ENCODE assay signal across 11 mouse cellular contexts in the genomic region with DNA sequence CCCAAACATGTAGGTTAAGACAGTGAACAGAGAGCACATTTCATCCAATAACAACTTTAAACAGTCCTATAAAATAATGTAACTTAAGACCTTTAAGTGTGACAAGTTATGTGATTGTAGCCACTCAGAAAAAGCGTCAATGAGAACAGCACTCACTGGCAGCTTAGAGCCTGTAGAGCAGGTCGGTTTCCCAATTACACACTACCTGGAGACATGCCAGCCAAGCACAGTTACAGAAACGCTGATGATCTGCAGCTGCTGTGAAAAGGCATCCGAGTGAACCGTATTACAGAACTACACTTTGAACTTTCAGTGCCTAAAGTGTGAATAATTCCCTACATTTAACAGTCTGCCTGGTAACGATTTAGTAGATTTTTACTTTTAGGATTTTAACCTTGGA. TPM values are rescaled to one million over a fixed set of nuclear protein-coding genes. Genes with fewer than 3 reads are reported as not detected.
DNase-seq lines count a peak whose midpoint lies in the region; ATAC-seq and TF ChIP-seq lines count a peak whose summit lies in the region.
"Had no signal": no experiment of that assay in that cellular context is flagged by ENCODE, and none has a peak within 500 bp of the region (broad histone marks: within the 10 kb centered on the region; RNA-seq: fewer than 3 reads in every experiment).

No protein-coding gene starts in this region.

- peak; percentile 52; the same call in 1 of the 2 replicates for ATAC-seq in limb, embryonic 12.5 days (ENCODE audit: insufficient number of reproducible peaks, insufficient read depth, low FRiP score, low TSS enrichment, low read depth)
- no peak for ATAC-seq in intestine, embryonic 15.5 days

- no peaks in the 10 kb centered on the region for H3K9me3 ChIP-seq in limb, embryonic 12.5 days
- no peaks in the 10 kb centered on the region for H3K9me3 ChIP-seq in limb, embryonic 10.5 days (replicated peaks)
- H3K9me3 ChIP-seq in intestine, embryonic 15.5 days = no peaks in the 10 kb centered on the region

- H3K9ac ChIP-seq in limb, embryonic 12.5 days (replicated peaks) = no peak overlapping the region
- H3K9ac ChIP-seq in intestine, embryonic 15.5 days = no peak overlapping the region

- no peaks in the 10 kb centered on the region for H3K4me1 ChIP-seq in limb, embryonic 12.5 days (replicated peaks)
- H3K4me1 ChIP-seq in limb, embryonic 10.5 days = no peaks in the 10 kb centered on the region
- no peaks in the 10 kb centered on the region for H3K4me1 ChIP-seq in intestine, embryonic 15.5 days (replicated peaks)

- peaks cover 41% of the 10 kb centered on the region for H3K36me3 ChIP-seq in limb, embryonic 12.5 days
- peaks cover 60% of the 10 kb centered on the region for H3K36me3 ChIP-seq in limb, embryonic 10.5 days
- peaks cover 11% of the 10 kb centered on the region for H3K36me3 ChIP-seq in intestine, embryonic 15.5 days

- H3K27me3 ChIP-seq in limb, embryonic 12.5 days = no peaks in the 10 kb centered on the region
- H3K27me3 ChIP-seq in limb, embryonic 10.5 days (ENCODE audit: low read depth, poor library complexity, severe bottlenecking) = no peaks in the 10 kb centered on the region
- H3K27me3 ChIP-seq in intestine, embryonic 15.5 days (replicated peaks) = no peaks in the 10 kb centered on the region
- H3K27me3 ChIP-seq: CH12.LX had no signal

- 66% methylated on average over 6 of the region's 6 CpGs for WGBS in limb, embryonic 12.5 days
- WGBS in limb, embryonic 10.5 days = 92% methylated on average over 6 of the region's 6 CpGs
- WGBS in intestine, embryonic 15.5 days = 69% methylated on average over 6 of the region's 6 CpGs

- H3K4me2 ChIP-seq in limb, embryonic 12.5 days = no peak overlapping the region
- H3K4me2 ChIP-seq in intestine, embryonic 15.5 days (replicated peaks) = no peak overlapping the region

- TF ChIP-seq CTCF in gastrocnemius, adult 2 months (IDR thresholded peaks at IDR 0.05) = no peak

- DNase-seq in gastrocnemius, adult 2 months = peak; percentile 65
- DNase-seq in gastrocnemius, postnatal 25 days = no peak
- no peak for DNase-seq in limb, embryonic 10.5 days (ENCODE audit: low spot score)
- peak; percentile 31 for DNase-seq in gonadal fat pad, adult 2 months (ENCODE audit: low read depth)
- DNase-seq in lung, postnatal 36 days = peak; percentile 62

- H3K27ac ChIP-seq in gastrocnemius, adult 2 months = no peak overlapping the region
- H3K27ac ChIP-seq in limb, embryonic 12.5 days = no peak overlapping the region
- H3K27ac ChIP-seq in limb, embryonic 10.5 days = no peak overlapping the region
- H3K27ac ChIP-seq in intestine, embryonic 15.5 days = no peak overlapping the region
- H3K27ac ChIP-seq: macrophage had no signal

- intact Hi-C loops in gastrocnemius, adult 2 months (cut with DNase I) = no loop called here

- no peak overlapping the region for H3K4me3 ChIP-seq in gastrocnemius, adult 2 months
- no peak overlapping the region for H3K4me3 ChIP-seq in limb, embryonic 12.5 days (replicated peaks)
- no peak overlapping the region for H3K4me3 ChIP-seq in limb, embryonic 10.5 days
- H3K4me3 ChIP-seq in intestine, embryonic 15.5 days (replicated peaks) = no peak overlapping the region
- H3K4me3 ChIP-seq: erythroblast, embryonic 14.5 days; myocyte had no signal

RNA-seq across cellular contexts. Expression of a gene that starts 13.0 kb away (rescaled TPM):
- total RNA-seq in gastrocnemius, adult 2 months (2021) = 10 to 100 TPM; 12.0 to 12.3 TPM
- 1 to 10 TPM; 8.0 to 9.4 TPM for total RNA-seq in gastrocnemius, postnatal 25 days (2021)
- 12.1 and 12.5 TPM in 2 replicates for polyA plus RNA-seq in limb, embryonic 12.5 days (2016; fragmentation: Nextera tagmentation; extraction: Ambion mirVana)
- 17.1 and 18.7 TPM in 2 replicates for polyA plus RNA-seq in limb, embryonic 10.5 days (2016; fragmentation: Nextera tagmentation; extraction: Ambion mirVana)
- 3.2 and 5.5 TPM in 2 replicates for polyA plus RNA-seq in gonadal fat pad, adult 2 months (2012; rRNA removed)
- polyA plus RNA-seq in intestine, embryonic 15.5 days (2015; fragmentation: Nextera tagmentation; extraction: Ambion mirVana) = 13.9 TPM in 2 replicates

Comparison
In these comparisons a context has a peak if more than half of its experiments do, and no peak if none do; other contexts are left out.
1. DNase-seq: peak in gastrocnemius, adult 2 months (single experiment), gonadal fat pad, adult 2 months (single experiment) and lung, postnatal 36 days (single experiment); none in gastrocnemius, postnatal 25 days (single experiment) and limb, embryonic 10.5 days (single experiment).